Mouse (Mus musculus): ENCODE results near the gene Cdh5. TPM values are rescaled to one million over a fixed set of nuclear protein-coding genes. Genes with fewer than 3 reads are reported as not detected.
"Not testable (repeated sequence)": the region's sequence is repeated elsewhere in the genome, so short reads cannot be mapped to it uniquely, and the experiment has no call there.

Gene Cdh5
- polyA plus RNA-seq, 1 experiment from 2014 or later = 19.7 TPM

- ATAC-seq (replicated peaks; ENCODE audit: insufficient number of reproducible peaks, low FRiP score, low TSS enrichment, low read depth) (no peak), DNase-seq (ENCODE audit: low spot score) (no peak)
- WGBS = 43% methylated on average over 10 of the region's 10 CpGs
- Histone ChIP-seq H3K4me2 (ENCODE audit: low read depth, low read length) (no peak overlapping the region), H3K36me3 (replicated peaks; ENCODE audit: control insufficient read depth, insufficient read depth, low read depth, low read length) (no peaks in the 10 kb centered on the region), H3K4me3 (ENCODE audit: low read depth, low read length) (no peak overlapping the region), H3K27me3 (ENCODE audit: control insufficient read depth, insufficient read depth, low read length) (no peaks in the 10 kb centered on the region), H3K27ac (replicated peaks; ENCODE audit: low read depth, low read length) (no peak overlapping the region), H3K4me1 (ENCODE audit: control insufficient read depth, insufficient read depth, low read length) (no peaks in the 10 kb centered on the region), H3K9me3 (replicated peaks; ENCODE audit: control insufficient read depth, low read length) (no peaks in the 10 kb centered on the region), H3K9ac (replicated peaks; ENCODE audit: low read length) (no peak overlapping the region)
Measured at GRCm38 (mm10) chr8:104096644-104097043, 4.8 kb upstream of the Cdh5 start.

- no peaks in the 10 kb centered on the region for H3K27me3 ChIP-seq (ENCODE audit: control insufficient read depth, insufficient read depth, low read length)
- H3K9me3 ChIP-seq (replicated peaks; ENCODE audit: control insufficient read depth, low read length) = no peaks in the 10 kb centered on the region
- no peak overlapping the region for H3K9ac ChIP-seq (replicated peaks; ENCODE audit: low read length)
- H3K4me3 ChIP-seq (ENCODE audit: low read depth, low read length) = no peak overlapping the region
- H3K36me3 ChIP-seq (replicated peaks; ENCODE audit: control insufficient read depth, insufficient read depth, low read depth, low read length) = no peaks in the 10 kb centered on the region
- H3K4me1 ChIP-seq (ENCODE audit: control insufficient read depth, insufficient read depth, low read length) = no peaks in the 10 kb centered on the region
- 27% methylated on average over 6 of the region's 6 CpGs for WGBS
- ATAC-seq (replicated peaks; ENCODE audit: insufficient number of reproducible peaks, low FRiP score, low TSS enrichment, low read depth) = no peak
- no peak overlapping the region for H3K27ac ChIP-seq (replicated peaks; ENCODE audit: low read depth, low read length)
- no peak for DNase-seq (ENCODE audit: low spot score)
- H3K4me2 ChIP-seq (ENCODE audit: low read depth, low read length) = no peak overlapping the region
Measured at GRCm38 (mm10) chr8:104098671-104099346, 2.6 kb upstream of the Cdh5 start.

GRCm38 (mm10) chr8:104099347-104100099, 1.9 kb upstream of the Cdh5 start:
- H3K9me3 ChIP-seq (replicated peaks; ENCODE audit: control insufficient read depth, low read length) = no peaks in the 10 kb centered on the region
- H3K4me3 ChIP-seq (ENCODE audit: low read depth, low read length) = no peak overlapping the region
- no peak overlapping the region for H3K27ac ChIP-seq (replicated peaks; ENCODE audit: low read depth, low read length)
- 71% methylated on average over 20 of the region's 20 CpGs for WGBS
- H3K36me3 ChIP-seq (replicated peaks; ENCODE audit: control insufficient read depth, insufficient read depth, low read depth, low read length) = no peaks in the 10 kb centered on the region
- H3K9ac ChIP-seq (replicated peaks; ENCODE audit: low read length) = no peak overlapping the region
- H3K4me2 ChIP-seq (ENCODE audit: low read depth, low read length) = no peak overlapping the region
- DNase-seq (ENCODE audit: low spot score) = no peak
- no peak; the same call in 1 of the 2 replicates for ATAC-seq (replicated peaks; ENCODE audit: insufficient number of reproducible peaks, low FRiP score, low TSS enrichment, low read depth)
- no peaks in the 10 kb centered on the region for H3K27me3 ChIP-seq (ENCODE audit: control insufficient read depth, insufficient read depth, low read length)
- H3K4me1 ChIP-seq (ENCODE audit: control insufficient read depth, insufficient read depth, low read length) = no peaks in the 10 kb centered on the region

- H3K27ac ChIP-seq (replicated peaks; ENCODE audit: low read depth, low read length); H3K4me2 ChIP-seq (ENCODE audit: low read depth, low read length); ATAC-seq (replicated peaks; ENCODE audit: insufficient number of reproducible peaks, low FRiP score, low TSS enrichment, low read depth); H3K9ac ChIP-seq (replicated peaks; ENCODE audit: low read length); H3K4me1 ChIP-seq (ENCODE audit: control insufficient read depth, insufficient read depth, low read length); H3K36me3 ChIP-seq (replicated peaks; ENCODE audit: control insufficient read depth, insufficient read depth, low read depth, low read length); H3K4me3 ChIP-seq (ENCODE audit: low read depth, low read length); DNase-seq (ENCODE audit: low spot score); H3K27me3 ChIP-seq (ENCODE audit: control insufficient read depth, insufficient read depth, low read length); H3K9me3 ChIP-seq (replicated peaks; ENCODE audit: control insufficient read depth, low read length): not testable (repeated sequence)
- 89% methylated on average over 5 of the region's 6 CpGs for WGBS
Measured at GRCm38 (mm10) chr8:104100724-104101123, 701 bp upstream of the Cdh5 start.

GRCm38 (mm10) chr8:104103462-104103861, 2.0 kb downstream of the Cdh5 start:
- H3K4me2 ChIP-seq (ENCODE audit: low read depth, low read length) = no peak overlapping the region
- no peaks in the 10 kb centered on the region for H3K36me3 ChIP-seq (replicated peaks; ENCODE audit: control insufficient read depth, insufficient read depth, low read depth, low read length)
- H3K4me1 ChIP-seq (ENCODE audit: control insufficient read depth, insufficient read depth, low read length) = no peaks in the 10 kb centered on the region; the same call in 1 of the 2 replicates
- no peak for DNase-seq (ENCODE audit: low spot score)
- H3K4me3 ChIP-seq (ENCODE audit: low read depth, low read length) = no peak overlapping the region
- ATAC-seq (replicated peaks; ENCODE audit: insufficient number of reproducible peaks, low FRiP score, low TSS enrichment, low read depth) = no peak
- no peaks in the 10 kb centered on the region for H3K9me3 ChIP-seq (replicated peaks; ENCODE audit: control insufficient read depth, low read length)
- H3K27ac ChIP-seq (replicated peaks; ENCODE audit: low read depth, low read length) = no peak overlapping the region
- WGBS = 63% methylated on average over 7 of the region's 7 CpGs
- H3K27me3 ChIP-seq (ENCODE audit: control insufficient read depth, insufficient read depth, low read length) = no peaks in the 10 kb centered on the region
- H3K9ac ChIP-seq (replicated peaks; ENCODE audit: low read length) = no peak overlapping the region

- 55% methylated on average over 6 of the region's 6 CpGs for WGBS
- H3K27me3 ChIP-seq (ENCODE audit: control insufficient read depth, insufficient read depth, low read length) = no peaks in the 10 kb centered on the region
- no peak overlapping the region for H3K27ac ChIP-seq (replicated peaks; ENCODE audit: low read depth, low read length)
- no peak overlapping the region for H3K4me2 ChIP-seq (ENCODE audit: low read depth, low read length)
- ATAC-seq (replicated peaks; ENCODE audit: insufficient number of reproducible peaks, low FRiP score, low TSS enrichment, low read depth) (no peak), DNase-seq (ENCODE audit: low spot score) (no peak)
- H3K4me1 ChIP-seq (ENCODE audit: control insufficient read depth, insufficient read depth, low read length) = no peaks in the 10 kb centered on the region; the same call in 1 of the 2 replicates
- no peak overlapping the region for H3K9ac ChIP-seq (replicated peaks; ENCODE audit: low read length)
- no peak overlapping the region for H3K4me3 ChIP-seq (ENCODE audit: low read depth, low read length)
- no peaks in the 10 kb centered on the region for H3K36me3 ChIP-seq (replicated peaks; ENCODE audit: control insufficient read depth, insufficient read depth, low read depth, low read length)
- H3K9me3 ChIP-seq (replicated peaks; ENCODE audit: control insufficient read depth, low read length) = no peaks in the 10 kb centered on the region
Measured at GRCm38 (mm10) chr8:104105768-104106167, 4.3 kb downstream of the Cdh5 start.

- 85% methylated on average over 7 of the region's 7 CpGs for WGBS
- Histone ChIP-seq H3K27me3 (ENCODE audit: control insufficient read depth, insufficient read depth, low read length) (no peaks in the 10 kb centered on the region), H3K9me3 (replicated peaks; ENCODE audit: control insufficient read depth, low read length) (no peaks in the 10 kb centered on the region), H3K27ac (replicated peaks; ENCODE audit: low read depth, low read length) (no peak overlapping the region), H3K4me3 (ENCODE audit: low read depth, low read length) (no peak overlapping the region), H3K4me1 (ENCODE audit: control insufficient read depth, insufficient read depth, low read length) (no peaks in the 10 kb centered on the region; the same call in 1 of the 2 replicates), H3K4me2 (ENCODE audit: low read depth, low read length) (no peak overlapping the region), H3K36me3 (replicated peaks; ENCODE audit: control insufficient read depth, insufficient read depth, low read depth, low read length) (no peaks in the 10 kb centered on the region), H3K9ac (replicated peaks; ENCODE audit: low read length) (no peak overlapping the region)
- DNase-seq (ENCODE audit: low spot score) = no peak
- no peak for ATAC-seq (replicated peaks; ENCODE audit: insufficient number of reproducible peaks, low FRiP score, low TSS enrichment, low read depth)
Measured at GRCm38 (mm10) chr8:104106276-104106946, 5.0 kb downstream of the Cdh5 start.

- H3K4me2 ChIP-seq (ENCODE audit: low read depth, low read length) = no peak overlapping the region
- ATAC-seq (replicated peaks; ENCODE audit: insufficient number of reproducible peaks, low FRiP score, low TSS enrichment, low read depth) (no peak), DNase-seq (ENCODE audit: low spot score) (no peak)
- no peaks in the 10 kb centered on the region; the same call in 1 of the 2 replicates for H3K4me1 ChIP-seq (ENCODE audit: control insufficient read depth, insufficient read depth, low read length)
- no peak overlapping the region for H3K4me3 ChIP-seq (ENCODE audit: low read depth, low read length)
- H3K27me3 ChIP-seq (ENCODE audit: control insufficient read depth, insufficient read depth, low read length) = no peaks in the 10 kb centered on the region
- no peak overlapping the region for H3K9ac ChIP-seq (replicated peaks; ENCODE audit: low read length)
- H3K36me3 ChIP-seq (replicated peaks; ENCODE audit: control insufficient read depth, insufficient read depth, low read depth, low read length) = no peaks in the 10 kb centered on the region
- no peaks in the 10 kb centered on the region for H3K9me3 ChIP-seq (replicated peaks; ENCODE audit: control insufficient read depth, low read length)
- H3K27ac ChIP-seq (replicated peaks; ENCODE audit: low read depth, low read length) = no peak overlapping the region
Measured at GRCm38 (mm10) chr8:104107111-104107510, 5.7 kb downstream of the Cdh5 start.
